24 mouse cellular contexts compared by ENCODE assay signal in the genomic region with DNA sequence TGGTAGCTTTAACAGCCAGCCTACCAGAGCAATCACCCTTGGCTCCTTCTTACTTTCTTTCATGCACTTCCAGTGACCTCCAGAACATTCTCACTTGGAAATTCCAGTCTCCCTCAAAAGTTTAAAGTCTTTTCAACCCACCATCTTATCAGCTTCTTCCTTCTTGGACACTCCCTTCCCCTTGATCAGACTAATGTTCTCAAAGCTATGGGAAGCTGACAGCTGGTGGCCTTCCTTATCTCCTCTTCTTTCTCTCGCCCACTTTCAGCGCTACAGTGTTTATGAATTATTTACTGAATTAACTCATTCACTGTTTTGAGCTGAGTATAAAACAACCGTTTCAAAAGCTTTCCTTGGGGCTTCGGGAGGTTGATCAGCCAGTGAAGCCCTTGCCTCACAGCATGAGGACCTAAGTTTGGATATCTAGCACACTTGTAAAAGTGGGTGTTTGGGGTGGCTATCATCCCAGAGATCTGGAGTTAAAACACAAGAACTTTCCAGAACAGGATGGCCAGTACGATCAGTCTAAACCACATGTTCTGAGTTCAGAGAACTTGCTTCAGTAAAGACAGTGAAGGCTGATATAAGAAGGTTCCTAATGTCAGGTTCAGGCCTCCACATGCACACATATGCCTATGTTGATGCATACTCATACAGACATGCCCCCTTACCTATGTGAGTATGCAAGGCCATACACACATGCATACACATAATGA. TPM values are rescaled to one million over a fixed set of nuclear protein-coding genes. Genes with fewer than 3 reads are reported as not detected.
A peak's percentile ranks its signal among the peaks of the same experiment; 100 is the strongest.
DNase-seq lines count a peak whose midpoint lies in the region; ATAC-seq and TF ChIP-seq lines count a peak whose summit lies in the region.
"Had no signal": no experiment of that assay in that cellular context is flagged by ENCODE, and none has a peak within 500 bp of the region (broad histone marks: within the 10 kb centered on the region; RNA-seq: fewer than 3 reads in every experiment).

No protein-coding gene starts in this region.

- no peak overlapping the region for H3K4me2 ChIP-seq in liver, postnatal 0 days (ENCODE audit: low read depth, low read length)
- no peak overlapping the region for H3K4me2 ChIP-seq in forebrain, embryonic 13.5 days
- H3K4me2 ChIP-seq: embryonic facial prominence, embryonic 12.5 days; heart, embryonic 13.5 days; midbrain, embryonic 11.5 days; stomach, embryonic 15.5 days had no signal

- 46% methylated on average over 5 of the region's 5 CpGs for WGBS in liver, postnatal 0 days (ENCODE audit: insufficient replicate concordance)
- WGBS in forebrain, embryonic 13.5 days, result 85% methylated on average over 5 of the region's 5 CpGs

- no peaks in the 10 kb centered on the region for H3K36me3 ChIP-seq in G1E (replicated peaks)
- no peaks in the 10 kb centered on the region for H3K36me3 ChIP-seq in liver, postnatal 0 days (replicated peaks; ENCODE audit: insufficient read depth, low read length)
- no peaks in the 10 kb centered on the region for H3K36me3 ChIP-seq in forebrain, embryonic 13.5 days (ENCODE audit: poor library complexity, severe bottlenecking)
- H3K36me3 ChIP-seq: embryonic facial prominence, embryonic 12.5 days; heart, embryonic 13.5 days; stomach, embryonic 15.5 days had no signal

- H3K27ac ChIP-seq in liver, postnatal 0 days (ENCODE audit: low read depth), result peak overlapping the region; percentile 64
- no peak overlapping the region for H3K27ac ChIP-seq in forebrain, embryonic 13.5 days
- H3K27ac ChIP-seq: embryonic facial prominence, embryonic 12.5 days; heart, embryonic 13.5 days; left cerebral cortex, adult 2 months; macrophage; stomach, embryonic 15.5 days had no signal

- peak; percentile 91 for ATAC-seq in G1E (ENCODE audit: extremely low read depth, insufficient number of reproducible peaks, low FRiP score, poor library complexity, severe bottlenecking)
- ATAC-seq in liver, postnatal 0 days, result peak; percentile 97
- no peak for ATAC-seq in cerebellum, adult (ENCODE audit: insufficient number of reproducible peaks, low FRiP score, low TSS enrichment)
- ATAC-seq in forebrain, embryonic 13.5 days, result no peak
- ATAC-seq: forebrain, embryonic 14.5 days; Patski had no signal

- H3K9ac ChIP-seq in liver, postnatal 0 days (replicated peaks), result no peak overlapping the region
- H3K9ac ChIP-seq in forebrain, embryonic 13.5 days, result no peak overlapping the region
- H3K9ac ChIP-seq: embryonic facial prominence, embryonic 12.5 days; heart, embryonic 13.5 days; stomach, embryonic 15.5 days had no signal

- no peaks in the 10 kb centered on the region for H3K27me3 ChIP-seq in G1E (ENCODE audit: insufficient read depth, low read length)
- H3K27me3 ChIP-seq in liver, postnatal 0 days (ENCODE audit: insufficient read depth, low read length), result no peaks in the 10 kb centered on the region
- H3K27me3 ChIP-seq in forebrain, embryonic 13.5 days, result no peaks in the 10 kb centered on the region
- H3K27me3 ChIP-seq: embryonic facial prominence, embryonic 12.5 days; heart, embryonic 13.5 days; stomach, embryonic 15.5 days had no signal

- TF ChIP-seq CTCF in G1E (IDR thresholded peaks at IDR 0.05; ENCODE audit: low read depth, low read length), result no peak
- no peak for TF ChIP-seq CTCF in liver, postnatal 0 days (IDR thresholded peaks at IDR 0.05; ENCODE audit: low read depth)

- H3K4me1 ChIP-seq in G1E (ENCODE audit: insufficient read depth, low read depth, low read length), result peaks cover 24% of the 10 kb centered on the region
- no peaks in the 10 kb centered on the region for H3K4me1 ChIP-seq in liver, postnatal 0 days (ENCODE audit: insufficient read depth)
- no peaks in the 10 kb centered on the region for H3K4me1 ChIP-seq in forebrain, embryonic 13.5 days
- H3K4me1 ChIP-seq: embryonic facial prominence, embryonic 12.5 days; heart, embryonic 13.5 days; stomach, embryonic 15.5 days had no signal

- peak; percentile 9 for DNase-seq in G1E (ENCODE audit: low spot score)
- peak; percentile 20 for DNase-seq in c-Kit-negative CD71-positive TER-119-positive erythroid progenitor cells, embryonic 14.5 days (ENCODE audit: low read depth, low spot score)
- peak; percentile 61 for DNase-seq in induced T-regulatory cell, adult 2 months (ENCODE audit: low read depth)
- DNase-seq in liver, postnatal 0 days, result no peak
- no peak for DNase-seq in frontal cortex, postnatal 14 days (ENCODE audit: low spot score in 2 of 2)
- DNase-seq: adrenal gland, adult 8-10 months; cerebellum, adult 11 months; cerebellum, postnatal 10 days; gastrocnemius, postnatal 14 days; heart, adult 18-20 months; heart, postnatal 14 days; kidney, adult 11 months; thymus, postnatal 36 days had no signal

- H3K4me3 ChIP-seq in G1E (ENCODE audit: low read depth, low read length), result peak overlapping the region; percentile 6; the same call in 1 of the 2 replicates
- no peak overlapping the region for H3K4me3 ChIP-seq in liver, postnatal 0 days (ENCODE audit: low read depth, low read length)
- H3K4me3 ChIP-seq in forebrain, embryonic 13.5 days, result no peak overlapping the region
- H3K4me3 ChIP-seq: embryonic facial prominence, embryonic 12.5 days; erythroblast, embryonic 14.5 days; heart, embryonic 13.5 days; left cerebral cortex, adult 2 months; stomach, embryonic 15.5 days had no signal

- H3K9me3 ChIP-seq in G1E (replicated peaks), result peaks cover 6% of the 10 kb centered on the region
- no peaks in the 10 kb centered on the region for H3K9me3 ChIP-seq in liver, postnatal 0 days (ENCODE audit: low read length)
- no peaks in the 10 kb centered on the region for H3K9me3 ChIP-seq in forebrain, embryonic 13.5 days (replicated peaks)
- H3K9me3 ChIP-seq: embryonic facial prominence, embryonic 12.5 days; heart, embryonic 13.5 days; stomach, embryonic 15.5 days had no signal

- TF ChIP-seq EP300 in liver, postnatal 0 days (IDR thresholded peaks at IDR 0.05; ENCODE audit: low read depth), result peak; percentile 88

RNA-seq across cellular contexts. Expression of gene Ikzf2, which starts 59.7 kb away (rescaled TPM):
- total RNA-seq in G1E (2014; fragmentation: Nextera tagmentation) (62.7 and 84.3 TPM in 2 replicates), G1E (2017) (9.6 and 11.4 TPM in 2 replicates)
- 1.2 and 2.4 TPM in 2 replicates for polyA plus RNA-seq in G1E (2012)
- polyA plus RNA-seq in liver, postnatal 0 days (2015; fragmentation: Nextera tagmentation; extraction: Ambion mirVana), result 0.33 and 0.56 TPM in 2 replicates
- 3.8 and 4.5 TPM in 2 replicates for polyA plus RNA-seq in forebrain, embryonic 13.5 days (2015; fragmentation: Nextera tagmentation; extraction: Ambion mirVana)

Comparison
In these comparisons a context has a peak if more than half of its experiments do, and no peak if none do; other contexts are left out.
1. ATAC-seq: peak in G1E (single experiment) and liver, postnatal 0 days (single experiment); none in cerebellum, adult (single experiment) and forebrain, embryonic 13.5 days (single experiment).
2. DNase-seq: peak in G1E (single experiment), c-Kit-negative CD71-positive TER-119-positive erythroid progenitor cells, embryonic 14.5 days (single experiment) and induced T-regulatory cell, adult 2 months (single experiment); none in liver, postnatal 0 days (single experiment) and frontal cortex, postnatal 14 days (0 of 2).